Mouse (Mus musculus) liver, embryonic 14.5 days (tissue): ENCODE measurements around the gene Casq1.

Experiments
- CTCF ChIP-seq: IDR thresholded peaks from 2 replicates; pipeline ENCODE4 v1.5.1; 2016; ENCODE audit warnings: antibody characterized with exemption, low read depth, control low read depth
- EP300 ChIP-seq: IDR thresholded peaks from 2 replicates; pipeline ENCODE4 v1.6.1; 2016; ENCODE audit warnings: antibody characterized with exemption, low read depth

GRCm38 (mm10) chr1:172198996-172199395 lies 20.7 kb downstream of the Casq1 start:
- TF ChIP-seq EP300, result no peak
- no peak for TF ChIP-seq CTCF
